Mouse (Mus musculus) midbrain, embryonic 14.5 days (tissue): ENCODE data around the gene Selenoh. TPM values are rescaled to one million over a fixed set of nuclear protein-coding genes. Genes with fewer than 3 reads are reported as not detected.
"Not testable (repeated sequence)": the region's sequence is repeated elsewhere in the genome, so short reads cannot be mapped to it uniquely, and the experiment has no call there.

Experiments used
- ATAC-seq: fragments of 200-750 bp; cut with Nextera tagmentation; 2 replicates; pipeline ENCODE4 v1.8.0; 2017; ENCODE audit warnings: moderate number of reproducible peaks, moderate library complexity; ENCODE audit not compliant: low FRiP score, low TSS enrichment
- DNase-seq: peaks from one replicate; pipeline ENCODE4 v3.0.0-alpha.2; 2015
- H3K27ac ChIP-seq: fragments of 300-500 bp; sonication (generic); replicated peaks from 2 replicates; pipeline ENCODE4 v1.5.1; 2014; ENCODE audit warnings: mild to moderate bottlenecking, low read depth, low read length, moderate library complexity
- H3K27me3 ChIP-seq: fragments of 300-500 bp; sonication (generic); 2 replicates; pipeline ENCODE4 v1.6.1; 2014; ENCODE audit warnings: low read length, control low read depth, mixed read lengths; ENCODE audit not compliant: control insufficient read depth, insufficient read depth
- H3K36me3 ChIP-seq: fragments of 300-500 bp; sonication (generic); 2 replicates; pipeline ENCODE4 v1.6.1; 2014; ENCODE audit warnings: low read length, control low read depth; ENCODE audit not compliant: control insufficient read depth, insufficient read depth
- H3K4me1 ChIP-seq: fragments of 300-500 bp; sonication (generic); 2 replicates; pipeline ENCODE4 v1.6.1; 2014; ENCODE audit warnings: mild to moderate bottlenecking, antibody characterized with exemption, low read length, control low read depth; ENCODE audit not compliant: control insufficient read depth, insufficient read depth
- H3K4me2 ChIP-seq: fragments of 300-500 bp; sonication (generic); 2 replicates; pipeline ENCODE4 v1.6.1; 2014; ENCODE audit warnings: mild to moderate bottlenecking, low read length, moderate library complexity
- H3K4me3 ChIP-seq: fragments of 300-500 bp; sonication (generic); replicated peaks from 2 replicates; pipeline ENCODE4 v1.5.1; 2014; ENCODE audit warnings: low read depth, low read length
- H3K9ac ChIP-seq: fragments of 300-500 bp; sonication (generic); replicated peaks from 2 replicates; pipeline ENCODE4 v1.6.1; 2014; ENCODE audit warnings: mild to moderate bottlenecking, low read length, moderate library complexity
- H3K9me3 ChIP-seq: fragments of 300-500 bp; sonication (generic); 2 replicates; pipeline ENCODE4 v1.6.1; 2016; ENCODE audit warnings: low read length, control low read depth, mixed read lengths; ENCODE audit not compliant: control insufficient read depth
- WGBS: fragments of 180-500 bp; shearing (Covaris S2); extraction: QIAGEN DNeasy Blood & Tissue Kit; methylation state at CpG from one replicate; pipeline ENCODE4 v1.1.7; 2014; 5-methylcytosine and 5-hydroxymethylcytosine counted together
- polyA plus RNA-seq: library from polyadenylated mRNA; unstranded; fragments of >200 nt; fragmentation: Nextera tagmentation; extraction: Ambion mirVana; gene quantifications from 2 replicates; pipeline ENCODE4 v1.2.1, GENCODE M21; 2014

The Selenoh gene
- polyA plus RNA-seq, 1 experiment from 2014 or later = 220 TPM

DNA sequence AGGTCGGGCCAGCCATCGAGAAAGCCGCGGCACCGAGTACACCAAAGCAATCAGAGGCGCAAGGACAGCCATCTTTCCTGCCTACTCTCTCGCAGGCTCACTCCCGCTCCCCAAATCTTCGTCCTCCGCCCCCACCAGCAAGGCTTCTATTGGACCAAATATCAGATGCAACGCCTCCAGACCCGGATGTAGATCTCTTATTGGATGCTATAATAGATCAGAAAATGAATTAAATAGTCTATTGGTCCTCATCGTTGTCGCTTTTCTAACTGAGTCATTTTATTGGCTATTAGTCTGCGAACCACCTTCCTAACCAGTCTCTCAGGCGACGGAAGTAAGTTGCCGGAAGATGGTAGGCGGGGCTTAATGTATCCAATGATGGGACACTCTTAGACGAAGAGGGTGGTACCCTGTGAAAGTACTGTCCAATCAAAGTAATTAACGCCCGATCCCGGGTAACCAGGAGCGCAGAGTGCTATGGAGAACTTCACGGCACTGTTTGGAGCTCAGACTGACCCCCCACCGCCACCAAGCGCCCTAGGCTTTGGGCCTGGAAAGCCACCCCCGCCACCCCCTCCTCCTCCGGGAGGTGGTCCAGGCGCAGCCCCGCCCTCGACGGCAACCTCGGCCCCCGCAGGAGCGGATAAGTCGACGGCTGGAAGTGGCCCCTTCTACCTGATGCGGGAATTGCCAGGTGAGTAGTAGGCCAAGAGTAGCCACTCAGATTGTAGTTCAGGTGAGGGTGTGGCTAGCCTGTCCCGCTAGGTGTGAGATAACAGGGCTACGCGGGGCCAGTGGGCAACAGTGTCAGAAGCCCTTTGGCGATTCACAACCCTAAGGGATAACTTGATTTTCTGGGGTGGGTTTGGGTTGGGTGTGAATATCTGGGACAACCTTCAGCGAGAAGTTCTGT, 7.7 kb upstream of the Selenoh start, which contains the start of the genes Gm28635 and Med19:
Gene Gm28635 (minus strand): TSS at position 74 of the 913 bp plus-strand sequence.
Gene Med19 (plus strand): TSS at position 435 of the 913 bp plus-strand sequence.
- H3K4me3 ChIP-seq = peak within 1 kb of the TSS; percentile 97
- H3K36me3 ChIP-seq = peaks cover 42% of the 10 kb centered on the region
- no peaks in the 10 kb centered on the region for H3K27me3 ChIP-seq
- H3K9ac ChIP-seq = peak within 1 kb of the TSS; percentile 74
- ATAC-seq = peak; percentile 99
- peak within 1 kb of the TSS; percentile 78 for H3K4me2 ChIP-seq
- H3K9me3 ChIP-seq = no peaks in the 10 kb centered on the region
- DNase-seq = peak; percentile 99
- peaks cover 17% of the 10 kb centered on the region for H3K4me1 ChIP-seq
- peak within 1 kb of the TSS; percentile 73 for H3K27ac ChIP-seq
- under 1% methylated on average over 44 of the region's 44 CpGs for WGBS

DNA sequence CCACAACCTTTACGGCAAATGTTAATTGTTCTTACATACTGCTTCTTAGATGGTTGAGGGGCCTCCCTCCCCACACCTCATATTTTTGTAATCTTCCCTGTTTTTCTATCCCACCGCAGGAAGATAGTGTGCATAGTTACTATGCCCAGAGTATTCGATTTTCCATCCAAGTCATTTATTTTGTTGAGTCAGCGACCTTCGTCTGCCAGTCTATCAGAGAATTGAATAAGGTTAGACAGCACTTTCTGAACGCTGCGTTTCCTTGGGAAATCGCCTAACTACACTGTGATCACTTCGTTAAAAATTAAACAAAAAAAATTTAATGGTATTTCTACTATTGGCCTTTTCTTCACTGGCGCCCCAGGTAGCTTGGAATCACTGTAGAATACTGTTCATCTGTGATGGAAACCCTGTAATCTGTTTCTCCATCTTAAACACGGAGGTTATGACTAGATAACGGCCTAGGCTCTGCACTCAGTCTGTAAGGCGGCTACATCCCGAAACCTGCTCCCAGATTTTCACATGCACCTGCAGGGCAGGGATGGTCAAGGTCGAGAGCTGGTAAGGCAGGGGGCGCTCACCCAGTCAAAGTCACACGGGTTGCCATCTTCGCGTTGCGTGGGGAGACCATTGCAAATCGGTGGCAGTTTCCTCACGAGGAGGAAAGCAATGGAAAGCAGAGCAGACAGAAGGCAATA, 6.8 kb upstream of the Selenoh start:
- H3K9ac ChIP-seq = peak overlapping the region; percentile 53
- no peaks in the 10 kb centered on the region for H3K27me3 ChIP-seq
- no peaks in the 10 kb centered on the region for H3K9me3 ChIP-seq
- DNase-seq (peak; percentile 67), ATAC-seq (peak; percentile 69)
- 11% methylated on average over 22 of the region's 22 CpGs for WGBS
- H3K4me3 ChIP-seq = peak overlapping the region; percentile 52
- H3K36me3 ChIP-seq = peaks cover 46% of the 10 kb centered on the region
- peak overlapping the region; percentile 73 for H3K27ac ChIP-seq
- peaks cover 17% of the 10 kb centered on the region for H3K4me1 ChIP-seq
- H3K4me2 ChIP-seq = peak overlapping the region; percentile 78

- H3K4me2 ChIP-seq = peak overlapping the region; percentile 77
- not testable (repeated sequence) for H3K9me3 ChIP-seq, ATAC-seq, H3K27ac ChIP-seq, DNase-seq, H3K27me3 ChIP-seq, H3K9ac ChIP-seq, H3K4me1 ChIP-seq
- H3K36me3 ChIP-seq = peaks cover 44% of the 10 kb centered on the region
- H3K4me3 ChIP-seq = peak overlapping the region; percentile 91; the same call in 1 of the 2 replicates
- 68% methylated on average over 4 of the region's 5 CpGs for WGBS
Measured at GRCm38 (mm10) chr2:84671535-84671934, 965 bp upstream of the Selenoh start.

DNA sequence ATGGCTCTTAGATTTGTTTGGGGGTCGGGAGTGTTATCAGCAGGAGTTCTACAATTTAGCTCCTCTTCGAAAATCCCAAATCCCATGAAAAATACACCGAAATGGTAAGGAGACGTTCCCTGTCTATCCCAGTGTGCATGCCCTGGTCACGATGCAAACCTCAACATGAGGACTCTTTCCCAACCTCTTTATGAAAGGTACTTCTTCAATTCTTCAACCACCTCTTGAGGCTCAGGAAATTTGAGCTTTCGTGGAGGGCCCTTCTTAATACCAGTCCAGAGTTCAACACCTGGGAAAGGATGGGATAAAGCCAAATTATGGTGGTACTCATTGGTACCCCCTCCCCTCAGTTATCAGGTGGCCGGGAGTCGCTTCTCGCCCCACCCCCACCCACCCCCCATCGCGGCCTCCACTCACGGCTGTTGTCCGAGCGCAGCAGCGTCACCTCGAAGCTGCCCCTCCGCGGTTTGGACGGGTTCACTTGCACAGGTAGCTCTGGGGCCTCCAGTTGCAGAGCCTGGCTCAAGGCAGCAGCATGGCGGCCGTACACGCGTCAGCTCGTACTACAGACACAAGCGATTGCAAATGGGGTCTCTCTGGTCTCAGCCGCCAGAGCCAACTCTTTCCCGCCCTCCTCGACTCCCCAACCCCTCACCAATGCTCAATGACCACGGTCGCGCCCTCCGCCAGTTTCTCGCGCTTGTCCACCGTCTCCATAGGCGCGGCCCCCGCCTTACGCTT, 572 bp downstream of the Selenoh start:
- H3K9me3 ChIP-seq = no peaks in the 10 kb centered on the region
- peak overlapping the region; percentile 83 for H3K9ac ChIP-seq
- H3K4me1 ChIP-seq = peaks cover 7% of the 10 kb centered on the region
- ATAC-seq (peak; percentile 76), DNase-seq (peak; percentile 62)
- peaks cover 33% of the 10 kb centered on the region for H3K36me3 ChIP-seq
- 1% methylated on average over 39 of the region's 39 CpGs for WGBS
- no peaks in the 10 kb centered on the region for H3K27me3 ChIP-seq
- H3K4me2 ChIP-seq = peak overlapping the region; percentile 77
- peak overlapping the region; percentile 89 for H3K27ac ChIP-seq
- peak overlapping the region; percentile 91 for H3K4me3 ChIP-seq

DNA sequence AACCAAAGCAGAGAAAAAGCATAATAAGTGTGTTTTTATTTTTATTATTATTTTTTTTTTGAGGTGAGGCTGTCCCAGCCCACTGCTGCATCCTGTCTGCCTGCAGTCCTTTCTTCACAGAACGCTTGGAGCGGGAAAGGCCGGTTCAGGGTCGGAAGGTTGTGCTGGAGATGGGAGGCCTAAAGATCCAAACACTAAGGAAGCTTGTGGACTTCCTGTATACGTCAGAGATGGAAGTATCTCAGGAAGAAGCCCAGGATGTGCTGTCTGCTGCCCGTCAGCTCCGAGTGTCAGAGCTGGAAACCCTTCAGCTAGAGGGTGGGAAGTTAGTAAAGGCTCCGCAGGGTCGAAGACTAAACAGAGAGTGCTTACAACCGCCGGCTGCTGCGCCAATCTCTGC, 4.5 kb downstream of the Selenoh start:
- Histone ChIP-seq H3K36me3 (peaks cover 6% of the 10 kb centered on the region; the same call in 1 of the 2 replicates), H3K9ac (no peak overlapping the region), H3K27ac (no peak overlapping the region), H3K4me1 (peaks cover 5% of the 10 kb centered on the region), H3K9me3 (no peaks in the 10 kb centered on the region), H3K4me3 (no peak overlapping the region), H3K27me3 (no peaks in the 10 kb centered on the region), H3K4me2 (no peak overlapping the region)
- DNase-seq = no peak
- ATAC-seq = no peak
- WGBS = 68% methylated on average over 12 of the region's 12 CpGs

GRCm38 (mm10) chr2:84662866-84663265, 7.7 kb downstream of the Selenoh start:
- Histone ChIP-seq H3K4me2 (no peak overlapping the region), H3K9me3 (no peaks in the 10 kb centered on the region), H3K36me3 (no peaks in the 10 kb centered on the region), H3K27me3 (no peaks in the 10 kb centered on the region), H3K4me3 (no peak overlapping the region), H3K9ac (no peak overlapping the region), H3K27ac (no peak overlapping the region), H3K4me1 (no peaks in the 10 kb centered on the region)
- DNase-seq (peak; percentile 51), ATAC-seq (no peak)
- WGBS = 22% methylated on average over 2 of the region's 2 CpGs

GRCm38 (mm10) chr2:84660253-84660652, 10.3 kb downstream of the Selenoh start:
- no peak for ATAC-seq
- 73% methylated on average over 3 of the region's 3 CpGs for WGBS
- no peaks in the 10 kb centered on the region for H3K36me3 ChIP-seq
- no peak overlapping the region for H3K4me2 ChIP-seq
- no peak overlapping the region for H3K4me3 ChIP-seq
- no peak overlapping the region for H3K9ac ChIP-seq
- H3K4me1 ChIP-seq = no peaks in the 10 kb centered on the region
- no peaks in the 10 kb centered on the region for H3K9me3 ChIP-seq
- DNase-seq = peak; percentile 48
- no peak overlapping the region for H3K27ac ChIP-seq
- H3K27me3 ChIP-seq = no peaks in the 10 kb centered on the region

DNA sequence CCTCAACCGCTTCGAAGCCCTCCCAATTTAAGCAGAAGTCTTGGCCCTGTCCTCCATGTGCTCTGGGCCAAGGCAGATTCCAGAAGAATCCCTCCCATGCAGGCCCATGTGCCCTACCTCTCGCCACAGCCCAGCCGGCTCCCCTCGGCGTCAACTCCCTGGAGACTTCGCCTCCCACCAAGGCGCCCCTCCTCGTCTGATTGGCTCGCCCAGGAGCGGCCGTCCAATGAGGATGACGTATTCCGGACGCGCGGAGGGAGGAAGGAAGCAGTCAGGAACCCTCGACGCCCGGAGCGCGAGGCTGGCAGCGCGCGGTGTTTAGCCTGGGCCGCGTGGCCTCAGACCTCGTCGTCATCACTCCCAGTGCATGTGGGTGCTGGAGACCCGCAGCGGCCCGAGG, 11.8 kb downstream of the Selenoh start, which contains the start of gene Btbd18:
Gene Btbd18 (plus strand): TSS at position 274 of the 400 bp plus-strand sequence.
- H3K4me3 ChIP-seq = no peak within 1 kb of the TSS
- no peak within 1 kb of the TSS for H3K9ac ChIP-seq
- no peak within 1 kb of the TSS for H3K4me2 ChIP-seq
- H3K27me3 ChIP-seq = no peaks in the 10 kb centered on the region
- H3K27ac ChIP-seq = no peak within 1 kb of the TSS
- ATAC-seq (no peak), DNase-seq (no peak)
- H3K9me3 ChIP-seq = no peaks in the 10 kb centered on the region
- H3K4me1 ChIP-seq = no peaks in the 10 kb centered on the region
- 93% methylated on average over 32 of the region's 32 CpGs for WGBS
- no peaks in the 10 kb centered on the region for H3K36me3 ChIP-seq
